Mouse (Mus musculus): ENCODE data around the gene Pdhx. TPM values are rescaled to one million over a fixed set of nuclear protein-coding genes. Genes with fewer than 3 reads are reported as not detected.

Pdhx gene
- polyA plus RNA-seq, 1 experiment from 2014 or later = 25.3 TPM

GRCm38 (mm10) chr2:102986964-102987707 lies 86.2 kb downstream of the Pdhx start:
- TF ChIP-seq CTCF (IDR thresholded peaks at IDR 0.05) = no peak
- TF ChIP-seq EP300 (IDR thresholded peaks at IDR 0.05) = no peak; the same call in 1 of the 2 replicates
- 60% methylated on average over 6 of the region's 6 CpGs for WGBS
- Histone ChIP-seq H3K4me3 (ENCODE audit: low read depth, low read length) (no peak overlapping the region), H3K27me3 (replicated peaks; ENCODE audit: insufficient read depth, low read length) (no peaks in the 10 kb centered on the region), H3K27ac (ENCODE audit: low read length) (peak overlapping the region; percentile 54; the same call in 1 of the 2 replicates), H3K36me3 (ENCODE audit: insufficient read depth, low read length) (no peaks in the 10 kb centered on the region), H3K4me2 (replicated peaks; ENCODE audit: low read depth, low read length) (no peak overlapping the region), H3K4me1 (ENCODE audit: insufficient read depth, low read depth, low read length) (peaks cover 2% of the 10 kb centered on the region; the same call in 1 of the 2 replicates), H3K9ac (replicated peaks; ENCODE audit: low read depth) (no peak overlapping the region), H3K9me3 (ENCODE audit: low read length) (no peaks in the 10 kb centered on the region)
- peak; percentile 79 for DNase-seq (ENCODE audit: low spot score)
- ATAC-seq = peak; percentile 84

DNA sequence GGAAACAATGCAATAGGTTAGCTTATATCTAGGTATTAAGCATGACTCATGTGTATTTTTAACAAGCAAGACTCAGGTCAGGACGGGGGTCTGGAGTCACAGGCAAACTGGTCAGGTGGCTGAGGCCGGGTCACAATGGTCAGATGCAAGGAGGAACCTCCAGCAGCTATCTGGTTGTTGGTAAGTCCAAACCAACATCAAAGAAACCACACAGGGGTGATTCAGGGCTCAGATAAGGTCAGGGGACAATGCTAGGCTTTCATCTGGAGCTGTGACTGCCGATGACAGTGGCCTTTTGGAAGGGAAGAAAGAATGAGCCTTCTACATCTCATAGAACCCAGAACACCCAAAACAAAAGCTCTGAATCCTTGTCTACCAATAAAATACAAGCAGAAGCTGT lies 86.9 kb downstream of the Pdhx start:
- Histone ChIP-seq H3K27ac (ENCODE audit: low read length) (no peak overlapping the region), H3K4me3 (ENCODE audit: low read depth, low read length) (no peak overlapping the region), H3K9ac (replicated peaks; ENCODE audit: low read depth) (no peak overlapping the region), H3K4me1 (ENCODE audit: insufficient read depth, low read depth, low read length) (peaks cover 2% of the 10 kb centered on the region; the same call in 1 of the 2 replicates), H3K27me3 (replicated peaks; ENCODE audit: insufficient read depth, low read length) (no peaks in the 10 kb centered on the region), H3K36me3 (ENCODE audit: insufficient read depth, low read length) (no peaks in the 10 kb centered on the region), H3K9me3 (ENCODE audit: low read length) (no peaks in the 10 kb centered on the region), H3K4me2 (replicated peaks; ENCODE audit: low read depth, low read length) (no peak overlapping the region)
- ATAC-seq = no peak
- 47% methylated on average over 3 of the region's 3 CpGs for WGBS
- no peak for DNase-seq (ENCODE audit: low spot score)
- TF ChIP-seq CTCF (IDR thresholded peaks at IDR 0.05) (no peak), EP300 (IDR thresholded peaks at IDR 0.05) (no peak)

DNA sequence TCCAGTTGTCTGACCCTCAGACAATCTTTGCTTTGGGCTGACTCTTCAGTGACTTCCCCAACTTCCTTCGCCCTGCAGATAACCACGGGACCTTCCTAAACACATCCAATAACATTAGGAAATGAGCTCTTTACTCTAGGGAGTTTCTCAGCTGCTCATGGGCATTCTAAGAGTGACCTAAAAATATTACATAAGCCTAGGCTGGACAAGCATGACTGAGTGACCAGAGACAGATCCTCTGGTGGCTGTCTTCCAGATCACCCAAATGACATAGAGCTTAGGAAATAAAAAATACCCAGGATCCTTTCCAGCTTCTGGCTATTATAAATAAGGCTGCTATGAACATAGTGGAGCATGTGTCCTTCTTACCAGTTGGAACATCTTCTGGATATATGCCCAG lies 90.5 kb downstream of the Pdhx start:
- no peak overlapping the region for H3K9ac ChIP-seq (replicated peaks; ENCODE audit: low read depth)
- H3K27me3 ChIP-seq (replicated peaks; ENCODE audit: insufficient read depth, low read length) = no peaks in the 10 kb centered on the region
- H3K9me3 ChIP-seq (ENCODE audit: low read length) = no peaks in the 10 kb centered on the region
- peak; percentile 46 for DNase-seq (ENCODE audit: low spot score)
- no peak for TF ChIP-seq EP300 (IDR thresholded peaks at IDR 0.05)
- TF ChIP-seq CTCF (IDR thresholded peaks at IDR 0.05) = no peak
- 47% methylated on average over 2 of the region's 2 CpGs for WGBS
- no peaks in the 10 kb centered on the region for H3K36me3 ChIP-seq (ENCODE audit: insufficient read depth, low read length)
- H3K4me3 ChIP-seq (ENCODE audit: low read depth, low read length) = no peak overlapping the region
- H3K4me2 ChIP-seq (replicated peaks; ENCODE audit: low read depth, low read length) = no peak overlapping the region
- H3K27ac ChIP-seq (ENCODE audit: low read length) = no peak overlapping the region
- ATAC-seq = peak; percentile 39; the same call in 1 of the 2 replicates
- H3K4me1 ChIP-seq (ENCODE audit: insufficient read depth, low read depth, low read length) = no peaks in the 10 kb centered on the region

DNA sequence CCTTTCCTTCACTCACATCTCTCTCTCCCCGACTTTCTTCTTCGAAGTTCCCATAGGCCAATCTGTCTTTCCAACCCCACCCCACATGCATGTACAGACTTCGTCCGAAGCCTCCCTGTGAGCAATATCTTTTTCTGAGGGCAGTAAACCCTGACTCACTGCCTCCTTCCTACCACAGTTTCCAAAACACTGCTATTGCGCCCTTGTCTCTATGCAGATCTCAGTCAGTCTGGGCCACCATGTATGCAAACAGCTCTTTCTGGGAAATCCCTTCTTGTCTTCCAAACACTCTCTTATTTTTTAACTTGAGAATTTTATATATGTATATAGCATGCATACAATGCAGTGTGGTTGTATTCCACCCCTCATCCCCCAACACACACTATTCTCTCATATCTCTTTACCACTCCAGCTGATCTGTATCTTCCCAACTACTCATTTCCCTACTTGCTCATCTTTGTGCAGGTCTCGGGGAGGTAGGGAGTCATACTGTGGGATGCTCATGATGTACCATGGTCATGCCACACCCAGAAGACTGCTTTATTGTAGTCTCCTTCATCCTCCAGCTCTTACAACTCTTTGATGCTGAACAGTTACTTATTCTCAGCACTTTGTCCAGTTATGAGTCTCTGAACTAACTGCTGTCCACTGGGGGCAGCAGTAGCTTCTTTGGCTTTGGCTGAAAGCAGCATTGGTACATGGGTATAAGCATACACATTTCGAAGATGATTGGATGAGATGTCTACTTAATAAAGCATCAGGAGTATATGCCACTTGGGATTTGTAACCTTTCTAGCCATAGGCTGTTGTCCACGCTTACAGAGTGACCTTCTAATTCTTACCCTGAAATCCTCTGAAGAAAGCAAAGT lies 91.6 kb downstream of the Pdhx start:
- H3K36me3 ChIP-seq (ENCODE audit: insufficient read depth, low read length) = no peaks in the 10 kb centered on the region
- no peak overlapping the region for H3K4me3 ChIP-seq (ENCODE audit: low read depth, low read length)
- H3K4me2 ChIP-seq (replicated peaks; ENCODE audit: low read depth, low read length) = no peak overlapping the region
- H3K27ac ChIP-seq (ENCODE audit: low read length) = no peak overlapping the region
- WGBS = 85% methylated on average over 8 of the region's 8 CpGs
- no peaks in the 10 kb centered on the region for H3K27me3 ChIP-seq (replicated peaks; ENCODE audit: insufficient read depth, low read length)
- H3K9me3 ChIP-seq (ENCODE audit: low read length) = no peaks in the 10 kb centered on the region
- no peak for ATAC-seq
- H3K9ac ChIP-seq (replicated peaks; ENCODE audit: low read depth) = no peak overlapping the region
- TF ChIP-seq CTCF (IDR thresholded peaks at IDR 0.05) (peak; percentile 38), EP300 (IDR thresholded peaks at IDR 0.05) (no peak)
- DNase-seq (ENCODE audit: low spot score) = no peak
- no peaks in the 10 kb centered on the region for H3K4me1 ChIP-seq (ENCODE audit: insufficient read depth, low read depth, low read length)

- H3K9ac ChIP-seq (replicated peaks; ENCODE audit: low read depth) = no peak overlapping the region
- WGBS = 65% methylated on average over 2 of the region's 2 CpGs
- no peak overlapping the region for H3K27ac ChIP-seq (ENCODE audit: low read length)
- H3K4me1 ChIP-seq (ENCODE audit: insufficient read depth, low read depth, low read length) = no peaks in the 10 kb centered on the region
- no peak for ATAC-seq
- no peaks in the 10 kb centered on the region for H3K27me3 ChIP-seq (replicated peaks; ENCODE audit: insufficient read depth, low read length)
- H3K9me3 ChIP-seq (ENCODE audit: low read length) = no peaks in the 10 kb centered on the region
- no peak overlapping the region for H3K4me3 ChIP-seq (ENCODE audit: low read depth, low read length)
- no peak for TF ChIP-seq EP300 (IDR thresholded peaks at IDR 0.05)
- no peak for TF ChIP-seq CTCF (IDR thresholded peaks at IDR 0.05)
- H3K4me2 ChIP-seq (replicated peaks; ENCODE audit: low read depth, low read length) = no peak overlapping the region
- H3K36me3 ChIP-seq (ENCODE audit: insufficient read depth, low read length) = no peaks in the 10 kb centered on the region
- no peak for DNase-seq (ENCODE audit: low spot score)
These were observed 92.4 kb downstream of the Pdhx start for GRCm38 (mm10) chr2:102980870-102981269.

DNA sequence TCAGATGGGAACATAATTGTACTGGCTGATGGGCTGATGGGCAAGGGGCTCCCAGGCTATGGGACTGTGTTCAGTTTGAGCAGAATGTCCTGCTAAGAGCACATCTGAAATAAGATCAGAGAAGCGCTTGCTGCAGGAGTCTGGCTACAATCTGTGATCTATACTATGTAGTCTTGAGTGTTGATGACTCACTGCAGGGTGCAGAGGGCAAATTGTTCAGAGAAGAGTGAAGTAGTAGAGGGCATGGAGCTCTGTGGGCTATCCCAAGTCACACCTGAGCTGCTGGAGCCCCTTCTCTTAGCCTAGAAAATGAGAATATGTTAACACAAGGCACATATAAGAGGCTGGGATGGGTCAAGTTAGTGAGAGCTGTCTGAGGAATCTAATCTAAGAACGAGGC lies 93.8 kb downstream of the Pdhx start:
- no peak overlapping the region for H3K27ac ChIP-seq (ENCODE audit: low read length)
- no peaks in the 10 kb centered on the region for H3K36me3 ChIP-seq (ENCODE audit: insufficient read depth, low read length)
- no peak overlapping the region for H3K4me2 ChIP-seq (replicated peaks; ENCODE audit: low read depth, low read length)
- ATAC-seq = no peak
- no peak for DNase-seq (ENCODE audit: low spot score)
- no peak overlapping the region for H3K9ac ChIP-seq (replicated peaks; ENCODE audit: low read depth)
- 76% methylated on average over 2 of the region's 2 CpGs for WGBS
- no peak for TF ChIP-seq EP300 (IDR thresholded peaks at IDR 0.05)
- no peak for TF ChIP-seq CTCF (IDR thresholded peaks at IDR 0.05)
- H3K4me3 ChIP-seq (ENCODE audit: low read depth, low read length) = no peak overlapping the region
- H3K27me3 ChIP-seq (replicated peaks; ENCODE audit: insufficient read depth, low read length) = no peaks in the 10 kb centered on the region
- no peaks in the 10 kb centered on the region for H3K4me1 ChIP-seq (ENCODE audit: insufficient read depth, low read depth, low read length)
- H3K9me3 ChIP-seq (ENCODE audit: low read length) = no peaks in the 10 kb centered on the region

Data from lung, postnatal 0 days (tissue).